Mouse (Mus musculus): ENCODE measurements around the gene Baz1a.

DNA sequence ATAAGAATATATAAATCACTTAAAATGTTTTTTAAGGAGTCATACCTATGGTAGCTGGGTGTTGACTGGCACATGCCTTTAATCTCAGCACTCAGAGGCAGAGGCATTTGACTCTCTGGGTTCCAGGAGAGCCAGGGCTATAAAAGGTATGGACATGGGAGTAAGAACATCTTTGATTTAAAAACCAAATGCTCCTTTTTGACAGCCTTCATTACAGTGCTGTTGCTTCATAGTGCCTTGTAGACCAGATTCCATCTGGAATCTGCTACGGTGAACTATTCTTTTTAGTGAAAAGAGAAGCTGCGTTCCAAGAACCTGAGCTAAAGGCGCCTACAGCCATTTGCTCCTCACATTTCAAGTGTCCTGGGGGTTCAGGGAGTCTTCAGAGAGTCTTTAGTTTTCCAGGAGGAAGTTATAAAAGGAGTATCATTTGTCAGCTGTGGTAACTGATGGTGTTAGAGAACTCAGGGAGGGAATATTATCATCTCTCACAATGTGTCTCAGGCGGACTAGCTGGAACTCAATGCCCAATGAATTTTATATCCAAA, 126.5 kb downstream of the Baz1a start:
- no peak for TF ChIP-seq CTCF (IDR thresholded peaks at IDR 0.05)
- no peak for TF ChIP-seq EP300 (IDR thresholded peaks at IDR 0.05)

All from lung, postnatal 0 days (tissue).